Mouse (Mus musculus) bone marrow, adult 2 months (tissue): ENCODE data around the gene Ulk4.

Source experiments
- CTCF ChIP-seq: fragments of 200-500 bp; IDR thresholded peaks from 2 replicates; pipeline ENCODE4 v1.5.1; 2011; ENCODE audit warnings: low read length, control low read depth; ENCODE audit not compliant: control insufficient read depth, insufficient read depth
- POLR2A ChIP-seq: fragments of 200-500 bp; IDR thresholded peaks from 2 replicates; pipeline ENCODE4 v1.6.1; 2011; ENCODE audit warnings: low read depth, mild to moderate bottlenecking, control low read depth, low read length, borderline replicate concordance; ENCODE audit not compliant: control insufficient read depth

GRCm38 (mm10) chr9:121076291-121076690 is 200.7 kb downstream of the Ulk4 start:
- TF ChIP-seq CTCF (no peak), POLR2A (no peak)
